Mouse (Mus musculus) Muller cell, postnatal 12 days (primary cell): Measurements from ENCODE around the gene Il13ra2.
A peak's percentile ranks its signal among the peaks of the same experiment; 100 is the strongest.
"Not testable (repeated sequence)": the region's sequence is repeated elsewhere in the genome, so short reads cannot be mapped to it uniquely, and the experiment has no call there.

Experiments
- DNase-seq: peaks from one replicate; pipeline ENCODE4 v3.0.0-alpha.2; 2015; ENCODE audit errors: inconsistent ontology term

The Il13ra2 gene

DNA sequence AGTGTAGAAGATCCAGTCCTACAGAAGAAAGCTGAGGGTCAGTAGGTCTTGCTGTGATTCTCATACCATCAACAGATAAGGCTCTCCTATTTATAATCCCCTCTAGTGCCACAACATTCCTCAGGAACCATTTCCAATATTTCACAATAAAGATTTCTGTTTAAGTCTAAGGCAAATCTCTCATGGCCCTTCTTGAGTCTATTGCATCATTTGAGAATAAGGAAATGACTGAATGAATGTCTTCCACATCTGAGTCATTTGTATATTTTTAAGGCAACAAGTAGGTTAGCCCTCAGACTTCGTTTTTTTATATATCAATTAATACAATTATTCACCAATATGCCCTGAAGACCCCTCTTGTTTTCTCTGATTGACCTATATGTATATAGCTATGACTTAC lies at the start of gene Il13ra2:
Gene Il13ra2 (minus strand): TSS at position 64 of the 400 bp plus-strand sequence.
- DNase-seq = peak; percentile 1

- not testable (repeated sequence) for DNase-seq
These were observed 24.6 kb upstream of the Il13ra2 start, which contains the start of gene Vmn1r239-ps for GRCm38 (mm10) chrX:147453610-147454009. TSS of gene Vmn1r239-ps (minus strand) at chrX:147453710.

- no peak for DNase-seq
These were observed 14.4 kb upstream of the Il13ra2 start for GRCm38 (mm10) chrX:147443386-147443785.

- DNase-seq = no peak
These were observed 6.4 kb upstream of the Il13ra2 start for GRCm38 (mm10) chrX:147435400-147435799.

DNA sequence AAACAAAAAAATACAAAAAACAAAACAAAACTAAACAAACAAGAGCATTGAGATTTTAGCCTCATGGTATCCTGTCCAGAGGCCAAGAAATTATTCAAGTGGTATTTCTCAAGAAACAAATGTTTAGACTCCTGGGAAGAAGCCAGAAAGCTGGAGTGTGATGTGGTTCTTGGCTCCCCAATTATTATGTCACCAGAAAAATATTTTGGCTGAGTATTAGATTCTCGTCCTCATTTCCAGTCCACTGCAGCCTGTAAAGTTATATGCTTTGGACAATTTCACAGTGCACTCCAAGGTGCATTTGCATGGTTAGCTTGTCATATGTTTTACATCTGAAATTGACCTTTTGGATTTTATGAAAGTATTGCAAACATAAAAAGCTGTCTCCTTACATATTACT lies 761 bp upstream of the Il13ra2 start:
- peak; percentile 73 for DNase-seq

DNA sequence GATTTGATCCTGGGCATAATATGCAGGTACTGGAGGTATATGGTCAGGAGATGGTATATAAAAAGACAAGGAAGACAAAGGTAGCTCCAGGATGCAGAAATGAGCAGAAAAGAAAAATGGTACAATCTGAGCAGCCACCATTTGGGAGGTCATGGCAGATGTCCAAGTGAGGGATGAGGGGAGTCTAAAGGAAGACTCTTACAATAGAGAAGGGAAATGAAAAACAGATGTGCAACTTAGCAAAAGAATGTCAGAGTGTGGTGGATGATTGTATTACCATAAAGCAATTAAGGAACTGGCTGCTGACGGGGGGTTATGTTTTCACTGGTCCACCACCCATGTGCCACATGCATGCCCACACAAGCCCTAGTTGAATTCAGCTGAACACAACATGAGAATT lies 35.5 kb downstream of the Il13ra2 start:
- DNase-seq = no peak

- no peak for DNase-seq
These were observed 79.8 kb downstream of the Il13ra2 start for GRCm38 (mm10) chrX:147349167-147349566.
